Mouse (Mus musculus): ENCODE measurements at regions not wholly inside any gene's neighbourhood (a gene's known extent, or its start where the extent isn't known, plus 50 kb on each side); places are given as distances from the start of the nearest gene placed in this dataset.

- no peak for ATAC-seq (replicated peaks; ENCODE audit: poor library complexity, severe bottlenecking)
Observed at GRCm38 (mm10) chr3:35353920-35354319, 400.0 kb upstream of the Atp11b start.

DNA sequence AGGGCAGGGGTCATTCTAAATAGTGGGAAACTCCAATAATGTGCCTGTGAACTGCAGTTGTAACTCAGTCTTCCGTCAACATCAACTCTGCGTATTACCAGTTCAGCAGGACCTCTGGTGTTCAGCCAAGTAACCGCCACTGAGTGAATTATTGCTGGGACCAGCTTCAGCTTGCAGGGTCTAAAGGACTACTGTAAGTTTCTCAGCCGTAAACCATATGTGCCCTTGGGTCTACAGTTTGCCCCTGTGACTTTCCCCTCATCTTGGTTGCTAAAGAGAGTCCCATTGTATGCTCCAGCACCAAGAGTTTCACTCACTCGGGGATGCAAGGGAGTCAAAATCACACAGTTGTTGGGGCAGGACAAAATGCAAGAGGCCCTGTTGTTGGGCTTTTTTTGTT lies 399.6 kb upstream of the Atp11b start:
- ATAC-seq (replicated peaks; ENCODE audit: poor library complexity, severe bottlenecking): no peak

GRCm38 (mm10) chr3:35357111-35357510 lies 396.8 kb upstream of the Atp11b start:
- no peak for ATAC-seq (replicated peaks; ENCODE audit: poor library complexity, severe bottlenecking)

DNA sequence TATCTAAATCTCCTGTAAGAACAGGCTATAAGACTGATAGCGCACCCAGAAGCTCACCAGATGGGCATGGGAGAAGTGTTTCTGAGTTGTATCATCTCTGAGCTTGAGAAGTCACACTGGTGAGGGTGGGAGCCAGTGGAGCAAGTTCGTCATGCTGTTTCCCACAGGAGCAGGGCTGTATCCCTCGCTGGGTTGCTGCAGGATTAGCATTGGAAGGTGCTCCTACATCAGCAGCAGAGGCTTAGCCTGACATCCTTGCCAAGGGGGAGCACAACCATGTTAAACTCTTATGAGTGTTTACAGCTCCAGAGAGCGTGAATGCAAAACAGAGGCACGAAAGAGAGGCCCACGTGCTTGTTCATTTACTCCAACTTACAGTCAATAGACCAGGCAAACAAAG lies 395.4 kb upstream of the Atp11b start:
- no peak for ATAC-seq (replicated peaks; ENCODE audit: poor library complexity, severe bottlenecking)

DNA sequence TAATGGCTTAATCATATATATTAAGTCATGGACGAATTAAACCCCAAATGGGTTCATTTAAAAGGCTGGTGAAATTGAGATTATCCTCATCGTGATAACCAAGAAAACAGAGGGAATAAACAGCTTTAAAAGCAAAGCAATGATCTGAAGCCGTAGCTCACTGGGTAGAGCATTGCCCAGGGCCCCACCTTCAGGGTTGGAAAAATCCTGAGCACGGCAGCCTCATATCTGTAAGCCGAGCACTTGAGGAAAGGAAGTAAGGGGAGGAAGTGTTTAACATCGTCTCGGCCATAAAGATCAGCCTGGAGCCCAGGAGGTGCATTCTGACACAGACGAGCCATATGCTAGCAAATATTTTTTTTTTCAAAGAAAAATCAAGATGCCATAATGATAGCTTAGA lies 394.6 kb upstream of the Atp11b start:
- ATAC-seq (replicated peaks; ENCODE audit: poor library complexity, severe bottlenecking): no peak

- no peak for ATAC-seq (replicated peaks; ENCODE audit: poor library complexity, severe bottlenecking)
Observed at GRCm38 (mm10) chr3:35360515-35360914, 393.4 kb upstream of the Atp11b start.

GRCm38 (mm10) chr3:35361086-35361485 lies 392.8 kb upstream of the Atp11b start:
- ATAC-seq (replicated peaks; ENCODE audit: poor library complexity, severe bottlenecking): no peak

- ATAC-seq (replicated peaks; ENCODE audit: poor library complexity, severe bottlenecking): no peak
Observed at GRCm38 (mm10) chr3:35365431-35365830, 388.5 kb upstream of the Atp11b start.

- ATAC-seq (replicated peaks; ENCODE audit: poor library complexity, severe bottlenecking): no peak
Observed at GRCm38 (mm10) chr3:35372276-35372675, 381.6 kb upstream of the Atp11b start.

- no peak for ATAC-seq (replicated peaks; ENCODE audit: poor library complexity, severe bottlenecking)
Observed at GRCm38 (mm10) chr3:35387386-35387785, 366.5 kb upstream of the Atp11b start.

- no peak for ATAC-seq (replicated peaks; ENCODE audit: poor library complexity, severe bottlenecking)
Observed at GRCm38 (mm10) chr3:35392657-35393056, 361.2 kb upstream of the Atp11b start.

DNA sequence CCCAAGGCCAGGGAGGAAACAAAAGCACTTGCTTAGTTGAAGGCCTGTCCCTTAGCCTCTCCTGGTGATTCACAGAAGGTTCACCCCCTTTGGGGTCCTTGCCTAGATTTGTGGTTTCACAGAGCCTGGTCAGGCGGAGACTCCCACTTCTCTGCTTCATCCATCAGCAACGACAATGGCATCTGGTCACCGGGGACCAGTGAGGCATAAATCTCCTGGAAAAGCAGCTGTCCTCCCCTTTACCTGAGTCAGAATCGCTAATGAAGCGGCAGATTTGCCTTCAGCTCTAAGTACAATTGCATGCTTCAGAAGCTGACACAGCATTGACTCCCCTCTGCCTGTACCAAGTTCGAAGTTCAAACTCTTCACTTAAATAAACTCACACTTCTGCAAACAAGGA lies 353.7 kb upstream of the Atp11b start:
- no peak for ATAC-seq (replicated peaks; ENCODE audit: poor library complexity, severe bottlenecking)

- no peak for ATAC-seq (replicated peaks; ENCODE audit: poor library complexity, severe bottlenecking)
Observed at GRCm38 (mm10) chr3:35402666-35403065, 351.2 kb upstream of the Atp11b start.

- no peak for ATAC-seq (replicated peaks; ENCODE audit: poor library complexity, severe bottlenecking)
Observed at GRCm38 (mm10) chr3:35403952-35404351, 350.0 kb upstream of the Atp11b start.

DNA sequence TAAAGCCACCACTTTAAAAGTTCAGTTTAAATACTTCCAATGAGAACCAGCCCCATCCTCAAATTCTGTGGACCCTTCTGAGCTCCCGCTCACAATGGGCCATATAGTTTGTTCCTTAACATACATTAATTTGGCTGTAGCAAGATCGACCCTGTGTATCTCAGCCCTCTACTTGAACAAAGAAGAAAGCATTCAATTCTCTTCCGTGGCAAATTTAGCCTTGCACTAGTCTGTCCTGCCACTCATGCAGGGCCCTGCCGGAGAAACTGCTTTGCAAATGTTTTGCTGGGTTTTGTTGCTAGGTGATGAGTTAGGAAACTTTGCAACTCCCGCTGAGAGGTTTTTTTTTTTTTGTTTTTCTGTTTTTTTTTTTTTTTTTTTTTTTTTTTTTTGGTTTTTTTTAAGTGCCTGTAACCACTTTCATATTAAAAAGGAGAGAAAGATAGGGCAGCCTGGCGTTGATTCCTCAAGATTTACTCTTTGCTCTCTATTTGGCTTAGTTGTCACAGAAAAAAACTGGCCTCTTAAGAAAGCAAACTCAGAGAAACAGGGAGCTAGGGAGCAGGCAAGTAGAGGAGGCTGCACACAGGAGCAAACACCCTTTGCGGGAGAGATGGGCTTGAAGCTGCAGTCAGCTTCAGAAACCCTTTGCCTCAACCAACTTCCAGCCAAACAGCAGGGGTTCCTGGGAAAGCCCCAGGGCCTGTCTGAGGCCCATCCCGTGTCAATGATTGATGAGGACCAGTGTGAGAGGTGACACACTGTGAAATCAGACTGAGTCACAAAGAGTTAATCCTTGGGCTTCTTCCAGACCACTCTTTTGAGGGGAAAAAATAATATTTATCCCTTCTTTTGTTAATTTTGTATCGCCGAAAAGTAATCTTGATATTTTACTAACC lies 349.2 kb upstream of the Atp11b start:
- no peak for ATAC-seq (replicated peaks; ENCODE audit: poor library complexity, severe bottlenecking)

DNA sequence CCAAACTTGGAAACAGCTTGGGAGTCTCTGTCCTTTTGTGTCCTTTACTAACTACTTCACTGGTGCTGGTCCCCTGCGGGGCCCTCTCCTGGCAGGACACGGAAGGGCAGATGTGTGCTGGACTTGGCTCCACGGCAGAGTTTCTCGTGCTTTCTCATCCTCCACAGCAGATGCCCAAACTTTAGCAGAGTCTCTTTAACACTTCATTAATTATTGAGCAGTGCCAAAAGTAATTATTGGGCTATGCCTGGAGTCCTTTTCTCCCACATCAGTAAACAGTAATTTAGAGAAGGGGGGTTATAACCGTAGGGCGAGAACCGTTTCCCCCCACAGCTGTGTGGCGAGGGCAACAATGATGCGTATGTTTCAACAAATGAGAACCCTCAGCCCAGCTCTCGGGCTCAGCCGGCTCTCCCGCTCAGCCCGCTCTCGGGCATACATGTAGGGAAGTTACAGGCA lies 348.3 kb upstream of the Atp11b start:
- no peak for ATAC-seq (replicated peaks; ENCODE audit: poor library complexity, severe bottlenecking)

- ATAC-seq (replicated peaks; ENCODE audit: poor library complexity, severe bottlenecking): no peak
Observed at GRCm38 (mm10) chr3:35437687-35438086, 316.2 kb upstream of the Atp11b start.

DNA sequence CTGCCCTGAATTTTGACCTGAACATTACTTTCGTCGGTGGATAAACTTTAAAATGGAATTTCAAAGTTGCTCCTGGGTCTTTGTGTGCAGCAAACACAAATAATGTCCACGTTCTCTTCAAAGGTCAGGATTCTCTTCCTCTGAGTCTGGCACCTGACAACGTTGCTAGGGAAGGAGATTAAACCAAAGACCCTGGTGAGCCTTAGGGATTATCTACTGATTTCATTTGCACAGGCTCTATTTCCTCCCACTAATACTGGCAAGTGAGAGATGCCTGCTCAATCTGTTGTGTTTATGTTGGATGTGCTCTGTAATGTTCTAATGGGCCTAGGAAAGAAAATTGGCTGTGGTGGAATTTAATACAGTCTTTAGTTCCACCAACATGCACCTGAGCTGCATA lies 291.0 kb upstream of the Atp11b start:
- no peak for ATAC-seq (replicated peaks; ENCODE audit: poor library complexity, severe bottlenecking)

DNA sequence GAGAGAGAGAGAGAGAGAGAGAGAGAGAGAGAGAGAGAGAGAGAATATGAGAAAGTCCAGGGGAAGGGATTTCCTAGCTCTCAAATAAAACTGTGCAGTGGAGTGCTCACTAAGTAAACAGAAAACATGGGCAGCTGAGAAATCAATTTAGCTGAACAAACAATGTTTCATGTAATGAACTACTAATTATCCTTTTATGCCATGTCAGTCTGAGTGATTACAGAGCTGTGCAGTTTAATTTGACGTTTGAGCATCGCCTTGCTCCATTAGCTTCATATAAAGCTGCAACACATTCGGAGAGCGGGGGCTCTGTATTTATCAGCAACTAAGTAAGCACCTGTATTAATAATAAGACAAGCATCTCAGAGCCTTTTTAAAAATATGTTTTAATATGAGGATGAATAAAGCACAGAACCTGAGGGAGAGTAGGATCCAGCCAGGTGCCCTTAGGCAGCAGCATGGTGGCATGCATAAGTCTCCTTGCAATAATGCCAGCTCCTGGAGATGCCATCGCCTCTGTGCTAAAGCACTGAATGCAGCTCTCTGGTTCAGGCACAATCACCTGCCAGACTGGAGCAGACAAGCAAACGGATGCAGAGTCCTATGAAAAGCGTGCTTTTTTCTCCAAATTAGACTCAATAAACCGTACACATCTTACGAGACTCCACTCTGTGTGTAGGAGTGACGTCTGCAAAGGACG lies 289.5 kb upstream of the Atp11b start:
- no peak for ATAC-seq (replicated peaks; ENCODE audit: poor library complexity, severe bottlenecking)

DNA sequence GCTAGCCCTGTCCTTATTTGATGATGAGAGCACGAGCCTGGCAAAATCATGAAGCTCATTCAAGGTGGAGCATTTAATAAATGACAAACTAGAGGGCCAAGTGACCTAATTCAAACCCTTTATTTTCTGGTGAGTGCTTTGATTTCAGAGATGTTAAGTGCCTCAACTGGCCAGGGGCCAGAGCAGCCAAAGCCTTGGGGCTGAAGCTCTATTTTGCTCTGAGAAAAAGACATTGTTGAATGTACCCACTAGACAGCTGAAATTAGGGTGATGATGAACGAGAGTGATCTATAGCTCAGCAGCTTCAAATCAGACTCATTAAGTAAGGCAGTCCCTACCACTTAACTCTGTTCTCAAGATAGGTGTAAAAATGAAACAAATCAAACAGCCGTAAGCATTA lies 287.9 kb upstream of the Atp11b start:
- no peak for ATAC-seq (replicated peaks; ENCODE audit: poor library complexity, severe bottlenecking)

DNA sequence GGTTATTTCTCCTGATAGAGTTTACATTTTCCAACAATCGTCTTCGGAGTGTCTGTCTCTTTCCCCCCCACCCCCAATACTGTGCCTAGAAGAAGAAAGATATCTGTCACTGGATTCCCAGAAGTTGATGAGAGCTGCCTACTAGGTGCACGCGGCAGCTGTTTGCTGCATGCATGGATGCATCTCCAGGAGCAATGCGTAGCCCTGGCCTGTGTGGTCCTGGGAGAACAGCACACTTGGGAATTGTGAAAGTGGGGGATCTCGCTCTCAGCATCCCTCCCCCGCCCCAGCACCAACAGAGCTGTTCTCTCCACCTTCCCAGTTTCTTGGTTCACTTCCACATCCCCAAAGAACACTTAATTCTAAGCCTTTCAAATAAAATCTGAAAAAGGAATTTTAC lies 280.6 kb upstream of the Atp11b start:
- no peak for ATAC-seq (replicated peaks; ENCODE audit: poor library complexity, severe bottlenecking)

DNA sequence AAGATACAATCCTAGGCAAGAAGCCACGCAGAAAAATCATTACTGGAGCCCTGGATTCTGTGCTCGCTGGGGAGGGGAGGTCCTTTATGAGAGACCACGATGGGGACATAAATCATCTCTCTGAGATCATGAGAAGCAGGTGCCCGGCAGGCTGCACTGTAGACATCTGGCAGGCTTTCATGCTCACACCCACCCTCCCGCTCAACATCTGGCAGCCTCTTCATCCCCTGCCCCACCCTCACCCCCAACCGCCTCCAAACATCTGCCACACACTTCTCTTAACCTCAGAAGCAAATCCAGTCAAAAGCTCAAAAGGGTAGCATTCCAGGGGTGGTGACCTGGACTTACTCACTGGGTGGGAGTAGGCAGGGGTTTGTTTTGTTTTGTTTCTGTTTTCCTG lies 279.5 kb upstream of the Atp11b start:
- no peak for ATAC-seq (replicated peaks; ENCODE audit: poor library complexity, severe bottlenecking)
